Mouse (Mus musculus): ENCODE measurements at regions not wholly inside any gene's neighbourhood (a gene's known extent, or its start where the extent isn't known, plus 50 kb on each side); places are given as distances from the start of the nearest gene placed in this dataset.

DNA sequence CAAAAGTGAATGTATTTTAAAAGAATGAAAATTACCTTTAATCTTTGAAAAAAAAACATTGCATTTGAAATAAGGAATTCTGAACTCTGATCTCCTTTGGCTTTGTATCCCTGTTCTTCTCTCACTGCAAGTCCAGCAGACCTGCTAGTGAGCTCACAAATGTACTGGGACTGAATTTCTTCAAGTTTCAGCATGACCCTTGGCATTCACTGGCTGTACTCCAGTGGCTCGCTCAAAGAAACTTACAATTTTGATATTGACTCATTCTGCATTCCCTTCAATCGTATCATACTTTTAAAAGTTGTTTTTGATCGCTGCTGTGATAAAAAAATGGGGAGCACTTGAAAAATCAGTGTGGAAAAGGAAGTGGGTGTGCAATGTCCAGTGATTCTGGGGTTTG, 456.6 kb downstream of the Cd109 start:
- no peaks in the 10 kb centered on the region for H3K27me3 ChIP-seq (ENCODE audit: control insufficient read depth, insufficient read depth, low read length)
- H3K4me3 ChIP-seq (ENCODE audit: low read depth, low read length): no peak overlapping the region
- H3K4me1 ChIP-seq (ENCODE audit: control insufficient read depth, insufficient read depth, low read length): no peaks in the 10 kb centered on the region
- no peak overlapping the region for H3K4me2 ChIP-seq (ENCODE audit: low read depth)
- ATAC-seq (ENCODE audit: insufficient read depth, low FRiP score, low TSS enrichment): no peak
- 88% methylated on average over 3 of the region's 3 CpGs for WGBS
- no peaks in the 10 kb centered on the region for H3K36me3 ChIP-seq (ENCODE audit: control insufficient read depth, insufficient read depth, low read length)
- H3K9ac ChIP-seq (ENCODE audit: low read length): no peak overlapping the region
- no peak for DNase-seq (ENCODE audit: low spot score)
- H3K9me3 ChIP-seq (ENCODE audit: control insufficient read depth, low read length): no peaks in the 10 kb centered on the region
- H3K27ac ChIP-seq (ENCODE audit: low read depth, low read length): no peak overlapping the region

- DNase-seq (ENCODE audit: low spot score) (no peak), ATAC-seq (ENCODE audit: insufficient read depth, low FRiP score, low TSS enrichment) (no peak)
- Histone ChIP-seq H3K4me2 (ENCODE audit: low read depth) (no peak overlapping the region), H3K27me3 (ENCODE audit: control insufficient read depth, insufficient read depth, low read length) (no peaks in the 10 kb centered on the region), H3K4me3 (ENCODE audit: low read depth, low read length) (no peak overlapping the region), H3K4me1 (ENCODE audit: control insufficient read depth, insufficient read depth, low read length) (no peaks in the 10 kb centered on the region), H3K9ac (ENCODE audit: low read length) (no peak overlapping the region), H3K36me3 (ENCODE audit: control insufficient read depth, insufficient read depth, low read length) (no peaks in the 10 kb centered on the region), H3K27ac (ENCODE audit: low read depth, low read length) (no peak overlapping the region), H3K9me3 (ENCODE audit: control insufficient read depth, low read length) (no peaks in the 10 kb centered on the region)
- WGBS: 87% methylated on average over 2 of the region's 2 CpGs
Observed at GRCm38 (mm10) chr9:79109611-79110010, 494.3 kb downstream of the Cd109 start.

GRCm38 (mm10) chr9:79111326-79111725, 496.0 kb downstream of the Cd109 start:
- Histone ChIP-seq H3K9me3 (ENCODE audit: control insufficient read depth, low read length) (no peaks in the 10 kb centered on the region), H3K4me3 (ENCODE audit: low read depth, low read length) (no peak overlapping the region), H3K9ac (ENCODE audit: low read length) (no peak overlapping the region), H3K4me1 (ENCODE audit: control insufficient read depth, insufficient read depth, low read length) (no peaks in the 10 kb centered on the region), H3K27ac (ENCODE audit: low read depth, low read length) (no peak overlapping the region), H3K27me3 (ENCODE audit: control insufficient read depth, insufficient read depth, low read length) (no peaks in the 10 kb centered on the region), H3K4me2 (ENCODE audit: low read depth) (no peak overlapping the region), H3K36me3 (ENCODE audit: control insufficient read depth, insufficient read depth, low read length) (no peaks in the 10 kb centered on the region)
- ATAC-seq (ENCODE audit: insufficient read depth, low FRiP score, low TSS enrichment) (no peak), DNase-seq (ENCODE audit: low spot score) (no peak)
- WGBS: 48% methylated on average over 2 of the region's 2 CpGs

GRCm38 (mm10) chr9:79140970-79141369, 525.6 kb downstream of the Cd109 start:
- Histone ChIP-seq H3K27me3 (ENCODE audit: control insufficient read depth, insufficient read depth, low read length) (no peaks in the 10 kb centered on the region), H3K27ac (ENCODE audit: low read depth, low read length) (no peak overlapping the region), H3K36me3 (ENCODE audit: control insufficient read depth, insufficient read depth, low read length) (no peaks in the 10 kb centered on the region), H3K9me3 (ENCODE audit: control insufficient read depth, low read length) (no peaks in the 10 kb centered on the region), H3K4me2 (ENCODE audit: low read depth) (no peak overlapping the region), H3K9ac (ENCODE audit: low read length) (no peak overlapping the region), H3K4me1 (ENCODE audit: control insufficient read depth, insufficient read depth, low read length) (no peaks in the 10 kb centered on the region), H3K4me3 (ENCODE audit: low read depth, low read length) (no peak overlapping the region)
- ATAC-seq (ENCODE audit: insufficient read depth, low FRiP score, low TSS enrichment) (no peak), DNase-seq (ENCODE audit: low spot score) (no peak)
- 70% methylated on average over 1 of the region's 1 CpGs for WGBS

GRCm38 (mm10) chr9:79146004-79146403, 530.7 kb downstream of the Cd109 start:
- WGBS: 81% methylated on average over 3 of the region's 3 CpGs
- Histone ChIP-seq H3K4me2 (ENCODE audit: low read depth) (no peak overlapping the region), H3K27ac (ENCODE audit: low read depth, low read length) (no peak overlapping the region), H3K9me3 (ENCODE audit: control insufficient read depth, low read length) (no peaks in the 10 kb centered on the region), H3K36me3 (ENCODE audit: control insufficient read depth, insufficient read depth, low read length) (no peaks in the 10 kb centered on the region), H3K4me3 (ENCODE audit: low read depth, low read length) (no peak overlapping the region), H3K27me3 (ENCODE audit: control insufficient read depth, insufficient read depth, low read length) (no peaks in the 10 kb centered on the region), H3K9ac (ENCODE audit: low read length) (no peak overlapping the region), H3K4me1 (ENCODE audit: control insufficient read depth, insufficient read depth, low read length) (no peaks in the 10 kb centered on the region)
- DNase-seq (ENCODE audit: low spot score): no peak
- no peak for ATAC-seq (ENCODE audit: insufficient read depth, low FRiP score, low TSS enrichment)

- 58% methylated on average over 2 of the region's 2 CpGs for WGBS
- Histone ChIP-seq H3K9ac (ENCODE audit: low read length) (no peak overlapping the region), H3K4me1 (ENCODE audit: control insufficient read depth, insufficient read depth, low read length) (no peaks in the 10 kb centered on the region), H3K27ac (ENCODE audit: low read depth, low read length) (no peak overlapping the region), H3K27me3 (ENCODE audit: control insufficient read depth, insufficient read depth, low read length) (no peaks in the 10 kb centered on the region), H3K4me3 (ENCODE audit: low read depth, low read length) (no peak overlapping the region), H3K36me3 (ENCODE audit: control insufficient read depth, insufficient read depth, low read length) (no peaks in the 10 kb centered on the region), H3K4me2 (ENCODE audit: low read depth) (no peak overlapping the region), H3K9me3 (ENCODE audit: control insufficient read depth, low read length) (no peaks in the 10 kb centered on the region)
- no peak for ATAC-seq (ENCODE audit: insufficient read depth, low FRiP score, low TSS enrichment)
- no peak for DNase-seq (ENCODE audit: low spot score)
Observed at GRCm38 (mm10) chr9:79165596-79165995, 550.2 kb downstream of the Cd109 start.

GRCm38 (mm10) chr9:79173036-79173435, 545.6 kb downstream of the Col12a1 start:
- Histone ChIP-seq H3K27ac (ENCODE audit: low read depth, low read length) (no peak overlapping the region), H3K4me3 (ENCODE audit: low read depth, low read length) (no peak overlapping the region), H3K9ac (ENCODE audit: low read length) (no peak overlapping the region), H3K27me3 (ENCODE audit: control insufficient read depth, insufficient read depth, low read length) (no peaks in the 10 kb centered on the region), H3K4me1 (ENCODE audit: control insufficient read depth, insufficient read depth, low read length) (no peaks in the 10 kb centered on the region), H3K36me3 (ENCODE audit: control insufficient read depth, insufficient read depth, low read length) (no peaks in the 10 kb centered on the region), H3K9me3 (ENCODE audit: control insufficient read depth, low read length) (no peaks in the 10 kb centered on the region), H3K4me2 (ENCODE audit: low read depth) (no peak overlapping the region)
- DNase-seq (ENCODE audit: low spot score): no peak
- no peak for ATAC-seq (ENCODE audit: insufficient read depth, low FRiP score, low TSS enrichment)

GRCm38 (mm10) chr9:79179954-79180353, 538.7 kb downstream of the Col12a1 start:
- ATAC-seq (ENCODE audit: insufficient read depth, low FRiP score, low TSS enrichment) (no peak), DNase-seq (ENCODE audit: low spot score) (no peak)
- H3K27ac ChIP-seq (ENCODE audit: low read depth, low read length): no peak overlapping the region
- no peak overlapping the region for H3K9ac ChIP-seq (ENCODE audit: low read length)
- H3K4me3 ChIP-seq (ENCODE audit: low read depth, low read length): no peak overlapping the region
- WGBS: 88% methylated on average over 2 of the region's 2 CpGs
- no peak overlapping the region for H3K4me2 ChIP-seq (ENCODE audit: low read depth)
- no peaks in the 10 kb centered on the region for H3K27me3 ChIP-seq (ENCODE audit: control insufficient read depth, insufficient read depth, low read length)
- no peaks in the 10 kb centered on the region for H3K36me3 ChIP-seq (ENCODE audit: control insufficient read depth, insufficient read depth, low read length)
- no peaks in the 10 kb centered on the region for H3K4me1 ChIP-seq (ENCODE audit: control insufficient read depth, insufficient read depth, low read length)
- no peaks in the 10 kb centered on the region for H3K9me3 ChIP-seq (ENCODE audit: control insufficient read depth, low read length)

DNA sequence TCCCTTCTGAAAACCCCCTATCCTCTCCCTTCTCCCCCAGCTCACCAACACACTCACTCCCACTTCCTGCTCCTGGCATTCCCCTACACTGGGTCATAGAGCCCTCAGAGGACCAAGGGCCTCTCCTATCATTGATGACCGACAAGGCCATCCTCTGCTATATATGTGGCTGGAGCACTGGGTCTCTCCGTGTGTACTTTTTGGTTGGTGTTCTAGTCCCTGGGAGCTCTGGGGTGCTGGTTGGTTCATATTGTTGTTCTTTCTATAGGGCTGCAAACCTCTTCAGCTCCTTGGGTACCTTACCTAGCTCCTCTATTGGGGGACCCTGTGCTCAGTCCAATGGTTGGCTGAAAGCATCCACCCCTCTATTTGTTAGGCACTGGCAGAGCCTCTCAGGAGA, 523.2 kb downstream of the Col12a1 start:
- H3K4me3 ChIP-seq (ENCODE audit: low read depth, low read length): no peak overlapping the region
- H3K4me1 ChIP-seq (ENCODE audit: control insufficient read depth, insufficient read depth, low read length): no peaks in the 10 kb centered on the region
- H3K9ac ChIP-seq (ENCODE audit: low read length): no peak overlapping the region
- DNase-seq (ENCODE audit: low spot score): no peak
- no peaks in the 10 kb centered on the region for H3K9me3 ChIP-seq (ENCODE audit: control insufficient read depth, low read length)
- 88% methylated on average over 2 of the region's 2 CpGs for WGBS
- H3K4me2 ChIP-seq (ENCODE audit: low read depth): no peak overlapping the region
- no peaks in the 10 kb centered on the region for H3K27me3 ChIP-seq (ENCODE audit: control insufficient read depth, insufficient read depth, low read length)
- no peak for ATAC-seq (ENCODE audit: insufficient read depth, low FRiP score, low TSS enrichment)
- no peak overlapping the region for H3K27ac ChIP-seq (ENCODE audit: low read depth, low read length)
- H3K36me3 ChIP-seq (ENCODE audit: control insufficient read depth, insufficient read depth, low read length): no peaks in the 10 kb centered on the region

Measured in neural tube, embryonic 11.5 days (tissue).